Mouse (Mus musculus) urinary bladder, postnatal 36 days (tissue): ENCODE results near the gene Gm2026.
"Not testable (repeated sequence)": the region's sequence is repeated elsewhere in the genome, so short reads cannot be mapped to it uniquely, and the experiment has no call there.

Source experiments
- DNase-seq, 2 experiments: peaks; one replicate each; pipeline ENCODE4 v3.0.0; 2022; ENCODE audit warnings: low spot score in 2 of 2, mixed read lengths in 1 of 2

The Gm2026 gene

GRCm38 (mm10) chr2:175965031-175965430 lies at the start of gene Gm2026:
Gm2026 (plus strand) TSS chr2:175965331.
- not testable (repeated sequence) for DNase-seq

- DNase-seq = not testable (repeated sequence)
Observed at GRCm38 (mm10) chr2:175931000-175931399, 34.1 kb upstream of the Gm2026 start, which contains the start of gene Zfp966. Zfp966 (minus strand) TSS chr2:175931100.
